Mouse (Mus musculus) ES-E14 (cell line): Measurements from ENCODE around the gene Serpina3n.

ENCODE experiments used
- CHD2 ChIP-seq: IDR thresholded peaks from 2 replicates; pipeline ENCODE4 v1.6.1; 2014; ENCODE audit warnings: mild to moderate bottlenecking, low read depth, low read length, inconsistent platforms
- HCFC1 ChIP-seq: IDR thresholded peaks from 2 replicates; pipeline ENCODE4 v1.6.1; 2012; ENCODE audit warnings: low read length, inconsistent platforms, borderline replicate concordance; ENCODE audit not compliant: insufficient read depth
- MAFK ChIP-seq: IDR thresholded peaks from 2 replicates; pipeline ENCODE4 v1.6.1; 2014; ENCODE audit warnings: mild to moderate bottlenecking, low read depth, low read length, inconsistent platforms; ENCODE audit not compliant: insufficient read depth
- ZC3H11A ChIP-seq: IDR thresholded peaks from 2 replicates; pipeline ENCODE4 v1.6.1; 2012; ENCODE audit warnings: low read depth, mild to moderate bottlenecking, inconsistent platforms, low read length, borderline replicate concordance
- ZNF384 ChIP-seq: IDR thresholded peaks from 2 replicates; pipeline ENCODE4 v1.6.1; 2012; ENCODE audit warnings: low read depth, low read length, inconsistent platforms

DNA sequence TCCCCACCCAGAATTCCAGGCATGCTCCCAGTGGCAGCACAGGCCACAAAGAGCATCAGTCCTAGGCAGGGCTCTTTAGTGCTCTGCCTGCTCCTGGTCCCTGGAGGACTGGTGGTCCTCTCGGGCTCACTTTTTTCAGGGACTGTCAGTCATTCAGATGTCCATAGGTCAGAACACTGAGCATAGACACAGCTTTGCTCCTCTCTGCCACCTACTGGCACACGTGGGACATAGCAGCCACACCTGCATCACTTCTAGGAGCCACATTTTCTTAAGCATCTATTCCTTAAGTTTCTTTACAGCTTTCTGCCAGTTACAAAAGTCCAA lies 12.6 kb downstream of the Serpina3n start:
- TF ChIP-seq ZC3H11A: 0 out of 2 replicates have a peak, but pooled peaks have one; percentile 18
- TF ChIP-seq CHD2: no peak
- TF ChIP-seq ZNF384: no peak
- TF ChIP-seq HCFC1: no peak
- no peak for TF ChIP-seq MAFK
